Comparison of ENCODE assay signal across 27 mouse cellular contexts in the genomic region with DNA sequence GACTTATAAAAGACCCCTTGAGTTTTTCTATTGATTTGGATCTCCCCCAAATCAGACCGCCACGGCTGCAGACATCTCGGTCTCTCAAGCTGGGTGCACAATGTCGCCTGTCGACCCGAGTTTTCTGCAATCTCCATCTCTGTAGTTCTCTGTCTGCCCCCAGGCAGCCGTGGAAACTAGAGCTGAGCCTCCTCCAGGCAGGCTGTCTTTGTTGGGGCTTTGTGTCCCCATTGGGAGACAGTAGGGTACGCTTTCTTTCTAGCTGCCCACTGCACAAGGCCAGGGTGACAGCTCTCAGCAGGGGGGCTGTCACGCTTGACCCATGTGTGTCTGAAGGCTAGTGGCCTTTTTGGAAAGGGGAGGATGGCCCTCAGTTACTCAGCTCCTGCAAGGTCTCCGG. TPM values are rescaled to one million over a fixed set of nuclear protein-coding genes. Genes with fewer than 3 reads are reported as not detected.
DNase-seq lines count a peak whose midpoint lies in the region; ATAC-seq lines count a peak whose summit lies in the region.
"Had no signal": no experiment of that assay in that cellular context is flagged by ENCODE, and none has a peak within 500 bp of the region (broad histone marks: within the 10 kb centered on the region; RNA-seq: fewer than 3 reads in every experiment).

No protein-coding gene starts in this region.

- WGBS in heart, embryonic 10.5 days, result 59% methylated on average over 10 of the region's 10 CpGs
- WGBS in heart, embryonic 11.5 days (ENCODE audit: insufficient replicate concordance), result 62% methylated on average over 10 of the region's 10 CpGs
- 38% methylated on average over 10 of the region's 10 CpGs for WGBS in neural tube, embryonic 13.5 days
- WGBS in neural tube, embryonic 15.5 days, result 33% methylated on average over 10 of the region's 10 CpGs
- WGBS in midbrain, embryonic 13.5 days, result 23% methylated on average over 10 of the region's 10 CpGs

- no peak overlapping the region for H3K4me2 ChIP-seq in heart, embryonic 11.5 days
- H3K4me2 ChIP-seq in neural tube, embryonic 13.5 days, result no peak overlapping the region
- no peak overlapping the region for H3K4me2 ChIP-seq in neural tube, embryonic 15.5 days
- peak overlapping the region; percentile 52 for H3K4me2 ChIP-seq in midbrain, embryonic 13.5 days (replicated peaks)
- H3K4me2 ChIP-seq: heart, embryonic 12.5 days had no signal

- H3K9me3 ChIP-seq in heart, embryonic 10.5 days, result no peaks in the 10 kb centered on the region
- H3K9me3 ChIP-seq in heart, embryonic 11.5 days (replicated peaks; ENCODE audit: control insufficient read depth, low read length), result no peaks in the 10 kb centered on the region
- no peaks in the 10 kb centered on the region for H3K9me3 ChIP-seq in neural tube, embryonic 13.5 days
- H3K9me3 ChIP-seq in neural tube, embryonic 15.5 days (replicated peaks), result no peaks in the 10 kb centered on the region
- H3K9me3 ChIP-seq in midbrain, embryonic 13.5 days, result no peaks in the 10 kb centered on the region
- H3K9me3 ChIP-seq: heart, embryonic 12.5 days had no signal

- peaks cover 26% of the 10 kb centered on the region for H3K27me3 ChIP-seq in heart, embryonic 10.5 days (ENCODE audit: insufficient read depth, poor library complexity, severe bottlenecking)
- H3K27me3 ChIP-seq in heart, embryonic 11.5 days (ENCODE audit: control insufficient read depth, insufficient read depth, low read length), result 0 out of 2 replicates have a peak, but pooled peaks cover 3% of the 10 kb centered on the region
- no peaks in the 10 kb centered on the region for H3K27me3 ChIP-seq in neural tube, embryonic 13.5 days
- no peaks in the 10 kb centered on the region for H3K27me3 ChIP-seq in neural tube, embryonic 15.5 days (replicated peaks)
- H3K27me3 ChIP-seq in midbrain, embryonic 13.5 days, result no peaks in the 10 kb centered on the region

- no peaks in the 10 kb centered on the region for H3K36me3 ChIP-seq in heart, embryonic 10.5 days
- no peaks in the 10 kb centered on the region for H3K36me3 ChIP-seq in heart, embryonic 11.5 days (ENCODE audit: control insufficient read depth, insufficient read depth, low read length)
- H3K36me3 ChIP-seq in neural tube, embryonic 13.5 days, result no peaks in the 10 kb centered on the region
- H3K36me3 ChIP-seq in neural tube, embryonic 15.5 days, result no peaks in the 10 kb centered on the region
- H3K36me3 ChIP-seq in midbrain, embryonic 13.5 days, result no peaks in the 10 kb centered on the region
- H3K36me3 ChIP-seq: heart, embryonic 12.5 days had no signal

- no peak overlapping the region for H3K4me3 ChIP-seq in heart, embryonic 10.5 days
- no peak overlapping the region for H3K4me3 ChIP-seq in heart, embryonic 11.5 days (ENCODE audit: low read depth, low read length)
- no peak overlapping the region for H3K4me3 ChIP-seq in neural tube, embryonic 13.5 days
- no peak overlapping the region for H3K4me3 ChIP-seq in neural tube, embryonic 15.5 days (replicated peaks)
- peak overlapping the region; percentile 28; the same call in 1 of the 2 replicates for H3K4me3 ChIP-seq in midbrain, embryonic 13.5 days (replicated peaks)
- H3K4me3 ChIP-seq: heart, embryonic 12.5 days had no signal

- 0 out of 2 replicates have a peak overlapping the region, but pooled peaks have one; percentile 4 for H3K27ac ChIP-seq in heart, embryonic 10.5 days
- H3K27ac ChIP-seq in heart, embryonic 11.5 days (ENCODE audit: low read depth, low read length), result no peak overlapping the region
- 0 out of 2 replicates have a peak overlapping the region, but pooled peaks have one; percentile 13 for H3K27ac ChIP-seq in neural tube, embryonic 13.5 days (replicated peaks)
- no peak overlapping the region for H3K27ac ChIP-seq in neural tube, embryonic 15.5 days (replicated peaks)
- peak overlapping the region; percentile 93 for H3K27ac ChIP-seq in midbrain, embryonic 13.5 days
- H3K27ac ChIP-seq: liver, embryonic 14.5 days; macrophage had no signal

- ATAC-seq in heart, embryonic 11.5 days (replicated peaks; ENCODE audit: insufficient number of reproducible peaks, low FRiP score, low TSS enrichment), result no peak
- ATAC-seq in neural tube, embryonic 13.5 days (ENCODE audit: low read depth), result no peak
- no peak for ATAC-seq in neural tube, embryonic 15.5 days (ENCODE audit: low FRiP score)
- peak; percentile 62 for ATAC-seq in midbrain, embryonic 13.5 days
- ATAC-seq: CD4-positive, CD25-positive, alpha-beta regulatory T cell, adult 4 months; inflammation-experienced regulatory T-cells, adult 6 months had no signal

- no peak overlapping the region for H3K9ac ChIP-seq in heart, embryonic 11.5 days (ENCODE audit: low read depth, low read length)
- peak overlapping the region; percentile 6; the same call in 1 of the 2 replicates for H3K9ac ChIP-seq in neural tube, embryonic 13.5 days
- H3K9ac ChIP-seq in neural tube, embryonic 15.5 days (replicated peaks), result no peak overlapping the region
- H3K9ac ChIP-seq in midbrain, embryonic 13.5 days (replicated peaks), result peak overlapping the region; percentile 46; the same call in 1 of the 2 replicates
- H3K9ac ChIP-seq: heart, embryonic 12.5 days; liver, embryonic 14.5 days had no signal

- peaks cover 18% of the 10 kb centered on the region for H3K4me1 ChIP-seq in heart, embryonic 10.5 days
- H3K4me1 ChIP-seq in heart, embryonic 11.5 days (ENCODE audit: control insufficient read depth, insufficient read depth, low read length), result peaks cover 4% of the 10 kb centered on the region; the same call in 1 of the 2 replicates
- peaks cover 30% of the 10 kb centered on the region for H3K4me1 ChIP-seq in neural tube, embryonic 13.5 days (replicated peaks)
- H3K4me1 ChIP-seq in neural tube, embryonic 15.5 days, result peaks cover 20% of the 10 kb centered on the region
- peaks cover 38% of the 10 kb centered on the region for H3K4me1 ChIP-seq in midbrain, embryonic 13.5 days (replicated peaks)

- DNase-seq in heart, embryonic 10.5 days (ENCODE audit: low spot score), result no peak
- no peak for DNase-seq in urinary bladder, postnatal 10 days (ENCODE audit: low spot score)
- no peak for DNase-seq in Muller cell, postnatal 12 days (ENCODE audit: inconsistent ontology term)
- DNase-seq: adrenal gland, adult 8-10 months; cerebellum, adult 11 months; cerebellum, adult 9-10 months; cerebellum, postnatal 36 days; gastrocnemius, postnatal 25 days; heart, adult 11 months; heart, postnatal 4 days; kidney, adult 11 months; kidney, postnatal 25 days; liver; lung, adult 2 months; lung, postnatal 10 days; right cerebral cortex, postnatal 4 days; thymus, adult 2 months; thymus, postnatal 36 days had no signal

RNA-seq across cellular contexts. Expression of a gene that starts 18.6 kb away (rescaled TPM):
- polyA plus RNA-seq in heart, embryonic 10.5 days (2016; fragmentation: Nextera tagmentation; extraction: Ambion mirVana), result 56.4 and 76.5 TPM in 2 replicates
- 34.6 and 38.2 TPM in 2 replicates for polyA plus RNA-seq in heart, embryonic 11.5 days (2014; fragmentation: Nextera tagmentation; extraction: Ambion mirVana)
- polyA plus RNA-seq in neural tube, embryonic 13.5 days (2015; fragmentation: Nextera tagmentation; extraction: Ambion mirVana), result 46.5 and 60.7 TPM in 2 replicates
- polyA plus RNA-seq in neural tube, embryonic 15.5 days (2015; fragmentation: Nextera tagmentation; extraction: Ambion mirVana), result 46.8 and 49.6 TPM in 2 replicates
- polyA plus RNA-seq in midbrain, embryonic 13.5 days (2015; fragmentation: Nextera tagmentation; extraction: Ambion mirVana), result 91.4 and 98.4 TPM in 2 replicates

RNA-seq across cellular contexts. Expression of a gene that starts 28.4 kb away (rescaled TPM):
- polyA plus RNA-seq in heart, embryonic 10.5 days (2016; fragmentation: Nextera tagmentation; extraction: Ambion mirVana), result 14.9 and 20.6 TPM in 2 replicates
- 13.9 and 14.8 TPM in 2 replicates for polyA plus RNA-seq in heart, embryonic 11.5 days (2014; fragmentation: Nextera tagmentation; extraction: Ambion mirVana)
- 34.0 and 34.8 TPM in 2 replicates for polyA plus RNA-seq in neural tube, embryonic 13.5 days (2015; fragmentation: Nextera tagmentation; extraction: Ambion mirVana)
- 25.9 and 31.2 TPM in 2 replicates for polyA plus RNA-seq in neural tube, embryonic 15.5 days (2015; fragmentation: Nextera tagmentation; extraction: Ambion mirVana)
- 34.5 and 41.3 TPM in 2 replicates for polyA plus RNA-seq in midbrain, embryonic 13.5 days (2015; fragmentation: Nextera tagmentation; extraction: Ambion mirVana)
- polyA plus RNA-seq: inflammation-experienced regulatory T-cells, adult 6 months had no signal

RNA-seq across cellular contexts. Expression of a gene that starts 34.9 kb away (rescaled TPM):
- polyA plus RNA-seq in heart, embryonic 10.5 days (2016; fragmentation: Nextera tagmentation; extraction: Ambion mirVana), result 11.7 and 13.9 TPM in 2 replicates
- polyA plus RNA-seq in heart, embryonic 11.5 days (2014; fragmentation: Nextera tagmentation; extraction: Ambion mirVana), result 9.6 and 12.4 TPM in 2 replicates
- 11.4 and 16.3 TPM in 2 replicates for polyA plus RNA-seq in neural tube, embryonic 13.5 days (2015; fragmentation: Nextera tagmentation; extraction: Ambion mirVana)
- polyA plus RNA-seq in neural tube, embryonic 15.5 days (2015; fragmentation: Nextera tagmentation; extraction: Ambion mirVana), result 13.5 and 14.3 TPM in 2 replicates
- polyA plus RNA-seq in midbrain, embryonic 13.5 days (2015; fragmentation: Nextera tagmentation; extraction: Ambion mirVana), result 11.9 and 14.5 TPM in 2 replicates

RNA-seq across cellular contexts. Expression of a gene that starts 41.2 kb away (rescaled TPM):
- 432 and 538 TPM in 2 replicates for polyA plus RNA-seq in heart, embryonic 10.5 days (2016; fragmentation: Nextera tagmentation; extraction: Ambion mirVana)
- 499 and 501 TPM in 2 replicates for polyA plus RNA-seq in heart, embryonic 11.5 days (2014; fragmentation: Nextera tagmentation; extraction: Ambion mirVana)
- 250 and 275 TPM in 2 replicates for polyA plus RNA-seq in neural tube, embryonic 13.5 days (2015; fragmentation: Nextera tagmentation; extraction: Ambion mirVana)
- 353 and 368 TPM in 2 replicates for polyA plus RNA-seq in neural tube, embryonic 15.5 days (2015; fragmentation: Nextera tagmentation; extraction: Ambion mirVana)
- 244 and 265 TPM in 2 replicates for polyA plus RNA-seq in midbrain, embryonic 13.5 days (2015; fragmentation: Nextera tagmentation; extraction: Ambion mirVana)

RNA-seq across cellular contexts. Expression of a gene that starts 41.9 kb away (rescaled TPM):
- 85.7 and 98.0 TPM in 2 replicates for polyA plus RNA-seq in heart, embryonic 10.5 days (2016; fragmentation: Nextera tagmentation; extraction: Ambion mirVana)
- 49.1 and 52.7 TPM in 2 replicates for polyA plus RNA-seq in heart, embryonic 11.5 days (2014; fragmentation: Nextera tagmentation; extraction: Ambion mirVana)
- 325 and 351 TPM in 2 replicates for polyA plus RNA-seq in neural tube, embryonic 13.5 days (2015; fragmentation: Nextera tagmentation; extraction: Ambion mirVana)
- polyA plus RNA-seq in neural tube, embryonic 15.5 days (2015; fragmentation: Nextera tagmentation; extraction: Ambion mirVana), result 284 and 345 TPM in 2 replicates
- polyA plus RNA-seq in midbrain, embryonic 13.5 days (2015; fragmentation: Nextera tagmentation; extraction: Ambion mirVana), result 354 and 412 TPM in 2 replicates

Comparison
In these comparisons a context has a peak if more than half of its experiments do, and no peak if none do; other contexts are left out.
1. H3K27ac ChIP-seq: peak in heart, embryonic 10.5 days (single experiment), neural tube, embryonic 13.5 days (single experiment) and midbrain, embryonic 13.5 days (single experiment); none in heart, embryonic 11.5 days (single experiment) and neural tube, embryonic 15.5 days (single experiment).
2. H3K9ac ChIP-seq: peak in neural tube, embryonic 13.5 days (single experiment) and midbrain, embryonic 13.5 days (single experiment); none in heart, embryonic 11.5 days (single experiment) and neural tube, embryonic 15.5 days (single experiment).